Comparison of ENCODE assay signal across 6 mouse cellular contexts in genomic region chr17:26114461-26114860, GRCm38 (mm10). TPM values are rescaled to one million over a fixed set of nuclear protein-coding genes. Genes with fewer than 3 reads are reported as not detected.
DNase-seq lines count a peak whose midpoint lies in the region; ATAC-seq and TF ChIP-seq lines count a peak whose summit lies in the region.
"Not testable (repeated sequence)": the region's sequence is repeated elsewhere in the genome, so short reads cannot be mapped to it uniquely, and the experiment has no call there.

No protein-coding gene starts in this region.

- 0 out of 2 replicates have a peak overlapping the region, but pooled peaks have one; percentile 87 for H3K4me2 ChIP-seq in intestine, embryonic 16.5 days (ENCODE audit: low read depth, low read length)
- not testable (repeated sequence) for H3K4me2 ChIP-seq in midbrain, postnatal 0 days (ENCODE audit: low read depth, low read length, poor library complexity, severe bottlenecking)
- H3K4me2 ChIP-seq in stomach, postnatal 0 days (replicated peaks; ENCODE audit: low read depth): peak overlapping the region; percentile 12; the same call in 1 of the 2 replicates

- intact Hi-C loops in left cerebral cortex, adult 2 months (cut with DNase I): not testable (repeated sequence)

- ATAC-seq in intestine, embryonic 16.5 days; midbrain, postnatal 0 days (ENCODE audit: low FRiP score); stomach, postnatal 0 days (ENCODE audit: low FRiP score, low TSS enrichment): not testable (repeated sequence)

- not testable (repeated sequence) for H3K9me3 ChIP-seq in ES-E14 (ENCODE audit: control insufficient read depth, insufficient read depth, low read depth, low read length); intestine, embryonic 16.5 days (ENCODE audit: control insufficient read depth, low read length); midbrain, postnatal 0 days (ENCODE audit: low read length); stomach, postnatal 0 days (ENCODE audit: control insufficient read depth, low read length)

- in situ Hi-C loops in ES-E14 (cut with MboI; ENCODE audit: low sequenced_read_pairs in 2 of 2, unreplicated experiment in 2 of 2): not testable (repeated sequence)

- TF ChIP-seq EP300 in stomach, postnatal 0 days (optimal IDR thresholded peaks at IDR 0.05): not testable (repeated sequence)

- not testable (repeated sequence) for DNase-seq in ES-E14 (ENCODE audit: low read depth, low spot score); left cerebral cortex, adult 2 months (ENCODE audit: extremely low spot score in 1 of 2, low spot score in 2 of 2); midbrain, postnatal 0 days (ENCODE audit: low spot score); stomach, postnatal 0 days (ENCODE audit: low spot score)
- peak; percentile 54 for DNase-seq in kidney, adult 9 months

- 69% methylated on average over 7 of the region's 7 CpGs for WGBS in intestine, embryonic 16.5 days
- WGBS in midbrain, postnatal 0 days: 63% methylated on average over 7 of the region's 7 CpGs
- 61% methylated on average over 7 of the region's 7 CpGs for WGBS in stomach, postnatal 0 days

- not testable (repeated sequence) for H3K27ac ChIP-seq in ES-E14 (ENCODE audit: insufficient read depth, low read depth, low read length, poor library complexity, severe bottlenecking); intestine, embryonic 16.5 days (ENCODE audit: low read length); left cerebral cortex, adult 2 months; midbrain, postnatal 0 days (ENCODE audit: low read depth, low read length)
- peak overlapping the region; percentile 84 for H3K27ac ChIP-seq in stomach, postnatal 0 days (replicated peaks)

- peak overlapping the region in 1 of 2 experiments; percentile 81; a peak in 2 of 4 replicates for H3K4me3 ChIP-seq in ES-E14 (ENCODE audit: insufficient read depth in 1 of 2, low read depth in 1 of 2, low read length in 2 of 2, poor library complexity in 1 of 2, severe bottlenecking in 1 of 2)
- H3K4me3 ChIP-seq in intestine, embryonic 16.5 days (ENCODE audit: low read length); left cerebral cortex, adult 2 months; midbrain, postnatal 0 days (ENCODE audit: low read depth, low read length); stomach, postnatal 0 days (ENCODE audit: low read depth, low read length): not testable (repeated sequence)

- H3K9ac ChIP-seq in ES-E14 (ENCODE audit: insufficient read depth, low read depth, low read length, poor library complexity, severe bottlenecking): peak overlapping the region; percentile 13; the same call in 1 of the 2 replicates
- H3K9ac ChIP-seq in intestine, embryonic 16.5 days (ENCODE audit: low read depth, low read length); midbrain, postnatal 0 days (replicated peaks; ENCODE audit: low read length, poor library complexity, severe bottlenecking); stomach, postnatal 0 days (ENCODE audit: low read length): not testable (repeated sequence)

- H3K36me3 ChIP-seq in ES-E14 (ENCODE audit: control insufficient read depth, insufficient read depth, low read length, poor library complexity, severe bottlenecking): peaks cover 25% of the 10 kb centered on the region
- H3K36me3 ChIP-seq in intestine, embryonic 16.5 days (ENCODE audit: control insufficient read depth, insufficient read depth, low read length); midbrain, postnatal 0 days (ENCODE audit: insufficient read depth, low read length); stomach, postnatal 0 days (ENCODE audit: control insufficient read depth, insufficient read depth, low read length): not testable (repeated sequence)

- H3K4me1 ChIP-seq in ES-E14 (ENCODE audit: control insufficient read depth in 2 of 2, insufficient read depth in 2 of 2, low read length in 2 of 2, poor library complexity in 1 of 2): peaks cover 7 to 20% of the 10 kb centered on the region in 2 experiments
- not testable (repeated sequence) for H3K4me1 ChIP-seq in intestine, embryonic 16.5 days (ENCODE audit: control insufficient read depth, insufficient read depth, low read length); midbrain, postnatal 0 days (ENCODE audit: insufficient read depth, low read length); stomach, postnatal 0 days (replicated peaks; ENCODE audit: control insufficient read depth, insufficient read depth)

- peaks cover 39% of the 10 kb centered on the region for H3K27me3 ChIP-seq in intestine, embryonic 16.5 days (replicated peaks; ENCODE audit: control insufficient read depth, insufficient read depth, low read length)
- H3K27me3 ChIP-seq in midbrain, postnatal 0 days (ENCODE audit: insufficient read depth, low read length): peaks cover 34% of the 10 kb centered on the region; the same call in 1 of the 2 replicates
- not testable (repeated sequence) for H3K27me3 ChIP-seq in stomach, postnatal 0 days (ENCODE audit: control insufficient read depth, insufficient read depth, low read length)

- TF ChIP-seq CTCF in left cerebral cortex, adult 2 months (IDR thresholded peaks at IDR 0.05): peak; percentile 29
- TF ChIP-seq CTCF in midbrain, postnatal 0 days (IDR thresholded peaks at IDR 0.05): 0 out of 2 replicates have a peak, but pooled peaks have one; percentile 2
- peak; percentile 13; the same call in 1 of the 2 replicates for TF ChIP-seq CTCF in stomach, postnatal 0 days (IDR thresholded peaks at IDR 0.05; ENCODE audit: low read depth)

RNA-seq across cellular contexts. Expression of gene Tmem8, which starts 1.4 kb away (rescaled TPM):
- 22.3 and 28.5 TPM in 2 replicates for total RNA-seq in ES-E14 (2012; rRNA removed)
- polyA plus RNA-seq in intestine, embryonic 16.5 days (2015; fragmentation: Nextera tagmentation; extraction: Ambion mirVana): 12.1 and 15.1 TPM in 2 replicates
- 10 to 100 TPM; 14.3 to 14.7 TPM for total RNA-seq in left cerebral cortex, adult 2 months (2021)
- total RNA-seq in midbrain, postnatal 0 days (2014; rRNA removed): 9.0 and 9.5 TPM in 2 replicates
- 3.5 TPM in 2 replicates for polyA plus RNA-seq in midbrain, postnatal 0 days (2015; fragmentation: Nextera tagmentation; extraction: Ambion mirVana)
- 16.1 and 17.5 TPM in 2 replicates for polyA plus RNA-seq in stomach, postnatal 0 days (2015; fragmentation: Nextera tagmentation; extraction: Ambion mirVana)

RNA-seq across cellular contexts. Expression of gene Mrpl28, which starts 8.8 kb away (rescaled TPM):
- 154 and 156 TPM in 2 replicates for total RNA-seq in ES-E14 (2012; rRNA removed)
- polyA plus RNA-seq in intestine, embryonic 16.5 days (2015; fragmentation: Nextera tagmentation; extraction: Ambion mirVana): 242 and 260 TPM in 2 replicates
- 10 to 100 TPM; 67.8 to 68.0 TPM for total RNA-seq in left cerebral cortex, adult 2 months (2021)
- 95.0 and 117 TPM in 2 replicates for total RNA-seq in midbrain, postnatal 0 days (2014; rRNA removed)
- polyA plus RNA-seq in midbrain, postnatal 0 days (2015; fragmentation: Nextera tagmentation; extraction: Ambion mirVana): 165 and 179 TPM in 2 replicates
- 134 and 135 TPM in 2 replicates for polyA plus RNA-seq in stomach, postnatal 0 days (2015; fragmentation: Nextera tagmentation; extraction: Ambion mirVana)

RNA-seq across cellular contexts. Expression of gene Nme4, which starts 19.1 kb away (rescaled TPM):
- 96.4 and 133 TPM in 2 replicates for total RNA-seq in ES-E14 (2012; rRNA removed)
- 92.1 and 97.1 TPM in 2 replicates for polyA plus RNA-seq in intestine, embryonic 16.5 days (2015; fragmentation: Nextera tagmentation; extraction: Ambion mirVana)
- total RNA-seq in left cerebral cortex, adult 2 months (2021): 1 to 10 TPM; 3.6 to 4.2 TPM
- 6.4 and 7.7 TPM in 2 replicates for total RNA-seq in midbrain, postnatal 0 days (2014; rRNA removed)
- polyA plus RNA-seq in midbrain, postnatal 0 days (2015; fragmentation: Nextera tagmentation; extraction: Ambion mirVana): 9.2 and 10.2 TPM in 2 replicates
- 30.9 and 32.5 TPM in 2 replicates for polyA plus RNA-seq in stomach, postnatal 0 days (2015; fragmentation: Nextera tagmentation; extraction: Ambion mirVana)

RNA-seq across cellular contexts. Expression of gene Axin1, which starts 24.0 kb away (rescaled TPM):
- total RNA-seq in ES-E14 (2012; rRNA removed): 33.6 and 38.9 TPM in 2 replicates
- 5.9 and 6.6 TPM in 2 replicates for polyA plus RNA-seq in intestine, embryonic 16.5 days (2015; fragmentation: Nextera tagmentation; extraction: Ambion mirVana)
- 10 to 100 TPM; 25.9 to 29.7 TPM for total RNA-seq in left cerebral cortex, adult 2 months (2021)
- 27.2 and 30.0 TPM in 2 replicates for total RNA-seq in midbrain, postnatal 0 days (2014; rRNA removed)
- 18.5 and 21.0 TPM in 2 replicates for polyA plus RNA-seq in midbrain, postnatal 0 days (2015; fragmentation: Nextera tagmentation; extraction: Ambion mirVana)
- polyA plus RNA-seq in stomach, postnatal 0 days (2015; fragmentation: Nextera tagmentation; extraction: Ambion mirVana): 10.9 and 12.4 TPM in 2 replicates

RNA-seq across cellular contexts. Expression of gene Decr2, which starts 24.3 kb away (rescaled TPM):
- 12.6 and 15.2 TPM in 2 replicates for total RNA-seq in ES-E14 (2012; rRNA removed)
- polyA plus RNA-seq in intestine, embryonic 16.5 days (2015; fragmentation: Nextera tagmentation; extraction: Ambion mirVana): 49.6 and 51.5 TPM in 2 replicates
- total RNA-seq in left cerebral cortex, adult 2 months (2021): 10 to 100 TPM; 28.5 to 31.5 TPM
- total RNA-seq in midbrain, postnatal 0 days (2014; rRNA removed): 38.0 and 41.1 TPM in 2 replicates
- polyA plus RNA-seq in midbrain, postnatal 0 days (2015; fragmentation: Nextera tagmentation; extraction: Ambion mirVana): 42.3 and 44.4 TPM in 2 replicates
- 65.4 and 66.3 TPM in 2 replicates for polyA plus RNA-seq in stomach, postnatal 0 days (2015; fragmentation: Nextera tagmentation; extraction: Ambion mirVana)

Comparison
In these comparisons a context has a peak if more than half of its experiments do, and no peak if none do; other contexts are left out.
1. RNA of gene Nme4, which starts 19.1 kb away (total RNA-seq): 96.4 to 133 TPM in ES-E14; 6.4 to 7.7 TPM in midbrain, postnatal 0 days and 3.6 to 4.2 TPM in left cerebral cortex, adult 2 months; every median in the first group is over 10 times any median in the second.
2. Peak in every context shown above with its lines, with median percentiles within 50 percentile points of each other: CTCF ChIP-seq.